Mouse (Mus musculus) G1E (cell line): ENCODE results near the gene Amdhd2.

Experiments used
- CTCF ChIP-seq: IDR thresholded peaks from 2 replicates; pipeline ENCODE4 v1.5.1; 2012; ENCODE audit warnings: low read depth, low read length, inconsistent platforms, mixed read lengths
- TAL1 ChIP-seq: conservative IDR thresholded peaks from 2 replicates; pipeline ENCODE4 v1.6.1; 2012; ENCODE audit warnings: low read depth, low read length, inconsistent platforms, mixed read lengths

DNA sequence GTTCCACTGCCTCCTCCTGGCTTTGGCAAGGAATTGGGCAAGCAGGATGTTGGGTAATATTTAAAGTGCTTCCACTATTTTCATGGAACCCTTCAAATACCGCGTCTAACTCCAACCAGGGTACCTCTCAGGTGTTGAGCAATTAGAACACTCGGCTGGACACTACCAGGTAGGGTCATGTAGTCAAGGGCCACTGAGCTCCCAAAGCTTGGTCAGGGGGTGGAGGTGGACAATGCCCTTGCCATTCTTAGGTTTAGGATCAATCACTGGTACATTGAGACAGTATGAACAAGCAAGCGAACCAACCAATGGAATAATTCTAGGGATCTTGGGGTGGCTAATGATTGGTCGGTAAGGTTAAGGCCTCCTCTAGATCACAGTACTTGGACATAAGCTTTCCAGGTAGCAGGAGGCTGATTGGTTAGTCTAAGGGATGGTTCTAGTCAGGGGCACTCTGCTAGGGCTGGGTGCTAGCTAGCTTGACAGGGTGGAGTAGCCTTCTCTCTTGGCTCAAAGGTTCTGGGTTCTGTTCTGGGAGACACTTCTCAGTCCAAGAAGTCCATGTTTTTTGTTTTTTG lies 49.0 kb upstream of the Amdhd2 start:
- no peak for TF ChIP-seq CTCF
- no peak for TF ChIP-seq TAL1
